Mouse (Mus musculus) liver, embryonic 13.5 days (tissue): ENCODE results near the gene Tgm1. TPM values are rescaled to one million over a fixed set of nuclear protein-coding genes. Genes with fewer than 3 reads are reported as not detected.

ENCODE experiments used
- ATAC-seq: fragments of 200-750 bp; cut with Nextera tagmentation; 2 replicates; pipeline ENCODE4 v1.8.0; 2017; ENCODE audit warnings: low read depth, mild to moderate bottlenecking, moderate number of reproducible peaks, moderate library complexity
- DNase-seq: peaks from one replicate; pipeline ENCODE4 v3.0.0; 2022
- H3K27ac ChIP-seq: fragments of 300-500 bp; sonication (generic); 2 replicates; pipeline ENCODE4 v1.5.1; 2015; ENCODE audit warnings: moderate library complexity, mild to moderate bottlenecking, inconsistent platforms
- H3K27me3 ChIP-seq: fragments of 300-500 bp; sonication (generic); 2 replicates; pipeline ENCODE4 v1.6.1; 2015; ENCODE audit warnings: mild to moderate bottlenecking, inconsistent platforms
- H3K36me3 ChIP-seq: fragments of 300-500 bp; sonication (generic); 2 replicates; pipeline ENCODE4 v1.6.1; 2015; ENCODE audit warnings: mild to moderate bottlenecking, inconsistent platforms
- H3K4me1 ChIP-seq: fragments of 300-500 bp; sonication (generic); replicated peaks from 2 replicates; pipeline ENCODE4 v1.6.1; 2015; ENCODE audit warnings: inconsistent platforms
- H3K4me2 ChIP-seq: fragments of 300-500 bp; sonication (generic); 2 replicates; pipeline ENCODE4 v1.6.1; 2015; ENCODE audit warnings: inconsistent platforms, mild to moderate bottlenecking, moderate library complexity
- H3K4me3 ChIP-seq: fragments of 300-500 bp; sonication (generic); replicated peaks from 2 replicates; pipeline ENCODE4 v1.5.1; 2015; ENCODE audit warnings: mild to moderate bottlenecking, inconsistent platforms
- H3K9ac ChIP-seq: fragments of 300-500 bp; sonication (generic); 2 replicates; pipeline ENCODE4 v1.6.1; 2015; ENCODE audit warnings: mild to moderate bottlenecking, inconsistent platforms
- H3K9me3 ChIP-seq: fragments of 300-500 bp; sonication (generic); replicated peaks from 2 replicates; pipeline ENCODE4 v1.6.1; 2016; ENCODE audit warnings: inconsistent platforms
- WGBS: fragments of 180-500 bp; shearing (Covaris S2); methylation state at CpG from one replicate; pipeline ENCODE4 v1.1.7; 2015; ENCODE audit not compliant: insufficient replicate concordance; 5-methylcytosine and 5-hydroxymethylcytosine counted together
- polyA plus RNA-seq: library from polyadenylated mRNA; unstranded; fragments of >200 nt; fragmentation: Nextera tagmentation; extraction: Ambion mirVana; gene quantifications from 2 replicates; pipeline ENCODE4 v1.2.1, GENCODE M21; 2015

The Tgm1 gene
- polyA plus RNA-seq, 1 experiment from 2014 or later = 1.5 TPM

- peaks cover 13% of the 10 kb centered on the region for H3K36me3 ChIP-seq
- WGBS = 76% methylated on average over 7 of the region's 7 CpGs
- ATAC-seq (no peak), DNase-seq (no peak)
- H3K4me1 ChIP-seq = peaks cover 43% of the 10 kb centered on the region
- no peak overlapping the region for H3K4me2 ChIP-seq
- peak overlapping the region; percentile 62 for H3K27ac ChIP-seq
- H3K9ac ChIP-seq = no peak overlapping the region
- no peaks in the 10 kb centered on the region for H3K27me3 ChIP-seq
- no peaks in the 10 kb centered on the region for H3K9me3 ChIP-seq
- H3K4me3 ChIP-seq = no peak overlapping the region
Observed at GRCm38 (mm10) chr14:55723433-55723832, 9.7 kb upstream of the Tgm1 start.

GRCm38 (mm10) chr14:55722438-55722945, 8.8 kb upstream of the Tgm1 start:
- no peak for DNase-seq
- 26% methylated on average over 8 of the region's 8 CpGs for WGBS
- Histone ChIP-seq H3K4me2 (peak overlapping the region; percentile 89), H3K4me1 (peaks cover 41% of the 10 kb centered on the region), H3K9me3 (no peaks in the 10 kb centered on the region), H3K36me3 (peaks cover 19% of the 10 kb centered on the region), H3K27ac (peak overlapping the region; percentile 62), H3K4me3 (peak overlapping the region; percentile 81), H3K9ac (peak overlapping the region; percentile 80), H3K27me3 (no peaks in the 10 kb centered on the region)
- peak; percentile 5; the same call in 1 of the 2 replicates for ATAC-seq

GRCm38 (mm10) chr14:55721700-55722437, 8.1 kb upstream of the Tgm1 start, which contains the start of gene Rabggta:
TSS of gene Rabggta (minus strand) at chr14:55722263.
- peaks cover 41% of the 10 kb centered on the region for H3K4me1 ChIP-seq
- no peaks in the 10 kb centered on the region for H3K9me3 ChIP-seq
- ATAC-seq (peak; percentile 92), DNase-seq (peak; percentile 90)
- peak within 1 kb of the TSS; percentile 81 for H3K4me3 ChIP-seq
- H3K27me3 ChIP-seq = no peaks in the 10 kb centered on the region
- H3K27ac ChIP-seq = peak within 1 kb of the TSS; percentile 84
- peak within 1 kb of the TSS; percentile 89 for H3K4me2 ChIP-seq
- H3K36me3 ChIP-seq = peaks cover 26% of the 10 kb centered on the region
- H3K9ac ChIP-seq = peak within 1 kb of the TSS; percentile 80
- WGBS = under 1% methylated on average over 50 of the region's 50 CpGs

GRCm38 (mm10) chr14:55721076-55721475, 7.3 kb upstream of the Tgm1 start:
- Histone ChIP-seq H3K27me3 (no peaks in the 10 kb centered on the region), H3K27ac (peak overlapping the region; percentile 84; the same call in 1 of the 2 replicates), H3K36me3 (peaks cover 30% of the 10 kb centered on the region), H3K4me3 (peak overlapping the region; percentile 81), H3K9me3 (no peaks in the 10 kb centered on the region), H3K4me1 (peaks cover 41% of the 10 kb centered on the region), H3K4me2 (peak overlapping the region; percentile 89), H3K9ac (peak overlapping the region; percentile 80)
- DNase-seq (no peak), ATAC-seq (no peak)
- 72% methylated on average over 6 of the region's 6 CpGs for WGBS

GRCm38 (mm10) chr14:55720666-55721065, 6.9 kb upstream of the Tgm1 start:
- H3K4me1 ChIP-seq = peaks cover 41% of the 10 kb centered on the region
- DNase-seq = no peak
- no peak for ATAC-seq
- H3K4me2 ChIP-seq = peak overlapping the region; percentile 89
- WGBS = 84% methylated on average over 12 of the region's 12 CpGs
- 0 out of 2 replicates have a peak overlapping the region, but pooled peaks have one; percentile 84 for H3K27ac ChIP-seq
- H3K27me3 ChIP-seq = no peaks in the 10 kb centered on the region
- no peak overlapping the region for H3K4me3 ChIP-seq
- no peaks in the 10 kb centered on the region for H3K9me3 ChIP-seq
- H3K36me3 ChIP-seq = peaks cover 32% of the 10 kb centered on the region
- H3K9ac ChIP-seq = 0 out of 2 replicates have a peak overlapping the region, but pooled peaks have one; percentile 80

- Histone ChIP-seq H3K27me3 (no peaks in the 10 kb centered on the region), H3K9me3 (no peaks in the 10 kb centered on the region), H3K27ac (no peak overlapping the region), H3K4me2 (no peak overlapping the region), H3K4me1 (peaks cover 44% of the 10 kb centered on the region), H3K9ac (no peak overlapping the region), H3K36me3 (peaks cover 32% of the 10 kb centered on the region), H3K4me3 (no peak overlapping the region)
- WGBS = 74% methylated on average over 6 of the region's 6 CpGs
- DNase-seq = no peak
- ATAC-seq = no peak
Observed at GRCm38 (mm10) chr14:55719737-55720136, 6.0 kb upstream of the Tgm1 start.

GRCm38 (mm10) chr14:55716884-55717283, 3.2 kb upstream of the Tgm1 start:
- 77% methylated on average over 8 of the region's 8 CpGs for WGBS
- Histone ChIP-seq H3K36me3 (peaks cover 32% of the 10 kb centered on the region), H3K27ac (no peak overlapping the region), H3K9ac (no peak overlapping the region), H3K27me3 (peaks cover 11% of the 10 kb centered on the region), H3K9me3 (no peaks in the 10 kb centered on the region), H3K4me3 (no peak overlapping the region), H3K4me1 (peaks cover 42% of the 10 kb centered on the region), H3K4me2 (no peak overlapping the region)
- ATAC-seq = no peak
- no peak for DNase-seq

GRCm38 (mm10) chr14:55716271-55716670, 2.5 kb upstream of the Tgm1 start:
- WGBS = 88% methylated on average over 6 of the region's 6 CpGs
- H3K27me3 ChIP-seq = peaks cover 11% of the 10 kb centered on the region
- H3K9ac ChIP-seq = no peak overlapping the region
- no peak for DNase-seq
- no peak overlapping the region for H3K4me2 ChIP-seq
- H3K4me3 ChIP-seq = no peak overlapping the region
- no peak for ATAC-seq
- H3K4me1 ChIP-seq = peaks cover 39% of the 10 kb centered on the region
- peaks cover 32% of the 10 kb centered on the region for H3K36me3 ChIP-seq
- H3K9me3 ChIP-seq = no peaks in the 10 kb centered on the region
- no peak overlapping the region for H3K27ac ChIP-seq

GRCm38 (mm10) chr14:55714893-55715292, 1.2 kb upstream of the Tgm1 start:
- Histone ChIP-seq H3K36me3 (peaks cover 29% of the 10 kb centered on the region), H3K27ac (no peak overlapping the region), H3K4me2 (no peak overlapping the region), H3K9ac (no peak overlapping the region), H3K9me3 (no peaks in the 10 kb centered on the region), H3K4me1 (peaks cover 39% of the 10 kb centered on the region), H3K4me3 (no peak overlapping the region), H3K27me3 (peaks cover 11% of the 10 kb centered on the region)
- no peak for ATAC-seq
- WGBS = 28% methylated on average over 6 of the region's 6 CpGs
- DNase-seq = no peak

- DNase-seq (peak; percentile 31), ATAC-seq (peak; percentile 68)
- H3K9ac ChIP-seq = peak overlapping the region; percentile 49; the same call in 1 of the 2 replicates
- peaks cover 17% of the 10 kb centered on the region; the same call in 1 of the 2 replicates for H3K36me3 ChIP-seq
- 13% methylated on average over 25 of the region's 25 CpGs for WGBS
- peaks cover 39% of the 10 kb centered on the region for H3K4me1 ChIP-seq
- peaks cover 11% of the 10 kb centered on the region for H3K27me3 ChIP-seq
- no peaks in the 10 kb centered on the region for H3K9me3 ChIP-seq
- no peak overlapping the region for H3K27ac ChIP-seq
- peak overlapping the region; percentile 42 for H3K4me3 ChIP-seq
- H3K4me2 ChIP-seq = peak overlapping the region; percentile 68
Observed at GRCm38 (mm10) chr14:55713007-55713728, 558 bp downstream of the Tgm1 start.

GRCm38 (mm10) chr14:55711786-55712185, 1.9 kb downstream of the Tgm1 start:
- peaks cover 50% of the 10 kb centered on the region for H3K4me1 ChIP-seq
- no peak overlapping the region for H3K27ac ChIP-seq

More at GRCm38 (mm10) chr14:55711786-55712185, 1.9 kb downstream of the Tgm1 start:
- ATAC-seq = no peak
- peaks cover 6% of the 10 kb centered on the region; the same call in 1 of the 2 replicates for H3K36me3 ChIP-seq
- DNase-seq = no peak
- no peak overlapping the region for H3K4me3 ChIP-seq
- peaks cover 11% of the 10 kb centered on the region for H3K27me3 ChIP-seq
- no peak overlapping the region for H3K4me2 ChIP-seq
- no peak overlapping the region for H3K9ac ChIP-seq
- no peaks in the 10 kb centered on the region for H3K9me3 ChIP-seq
- 68% methylated on average over 7 of the region's 7 CpGs for WGBS
